Mouse (Mus musculus) common myeloid progenitor, adult 5-6 weeks (primary cell): ENCODE results near the gene B3gnt3. TPM values are rescaled to one million over a fixed set of nuclear protein-coding genes. Genes with fewer than 3 reads are reported as not detected.

ENCODE experiments used
- ATAC-seq: replicated peaks from 2 replicates; pipeline ENCODE4 v1.8.0; 2016; ENCODE audit warnings: low read depth, mild to moderate bottlenecking, moderate TSS enrichment, inconsistent platforms; ENCODE audit not compliant: poor library complexity, severe bottlenecking
- total RNA-seq: library from RNA; stranded (forward); fragments of 200-1000, 187-1606 nt; gene quantifications from 2 replicates; pipeline ENCODE4 v1.2.3, GENCODE M21; 2017

The B3gnt3 gene
- total RNA-seq, 1 experiment from 2014 or later, result 0.23 TPM

DNA sequence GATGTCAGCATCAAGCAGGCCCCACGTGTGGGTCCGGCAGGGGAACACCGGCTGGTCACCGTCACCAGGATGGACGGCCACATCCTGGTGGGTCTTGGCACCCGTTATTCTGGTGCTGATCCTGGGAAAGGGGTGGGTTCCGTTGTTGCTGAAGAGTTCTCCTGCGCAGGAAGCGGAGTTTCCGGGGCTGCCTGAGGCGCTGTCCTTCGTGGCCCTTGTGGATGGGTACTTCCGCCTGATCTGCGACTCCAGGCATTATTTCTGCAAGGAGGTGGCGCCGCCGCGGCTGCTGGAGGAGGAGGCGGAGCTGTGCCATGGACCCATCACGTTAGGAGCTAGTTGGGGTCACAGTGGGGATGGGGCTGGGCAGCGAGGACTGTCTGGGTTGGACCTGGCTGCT, 21.1 kb downstream of the B3gnt3 start:
- ATAC-seq, result no peak

DNA sequence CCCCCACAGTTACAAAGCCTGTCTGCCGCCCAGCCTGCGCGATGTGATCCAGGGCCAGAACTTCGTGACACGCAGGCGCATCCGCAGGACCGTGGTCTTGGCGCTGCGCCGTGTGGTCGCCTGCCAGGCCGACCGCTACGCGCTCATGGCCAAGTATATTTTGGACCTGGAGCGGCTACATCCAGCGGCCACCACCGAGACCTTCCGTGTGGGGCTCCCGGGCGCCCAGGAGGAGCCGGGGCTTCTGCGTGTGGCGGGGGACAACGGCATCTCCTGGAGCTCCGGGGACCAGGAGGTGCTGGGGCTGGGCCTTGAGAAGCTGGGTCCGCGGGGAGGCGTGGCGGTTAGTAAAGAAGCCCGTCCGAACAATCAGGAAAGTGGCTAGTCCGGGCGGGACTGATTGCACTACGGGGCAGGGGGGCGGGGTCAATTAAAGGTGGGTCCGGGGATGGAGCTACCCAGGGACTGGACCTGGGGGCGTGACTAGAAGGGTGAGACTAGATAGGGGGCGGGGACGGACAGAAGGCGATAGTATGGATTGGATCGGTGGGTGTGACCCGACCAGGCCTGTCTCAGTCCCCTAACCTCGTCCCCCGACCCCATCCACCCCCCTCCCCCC, 21.9 kb downstream of the B3gnt3 start:
- no peak for ATAC-seq

DNA sequence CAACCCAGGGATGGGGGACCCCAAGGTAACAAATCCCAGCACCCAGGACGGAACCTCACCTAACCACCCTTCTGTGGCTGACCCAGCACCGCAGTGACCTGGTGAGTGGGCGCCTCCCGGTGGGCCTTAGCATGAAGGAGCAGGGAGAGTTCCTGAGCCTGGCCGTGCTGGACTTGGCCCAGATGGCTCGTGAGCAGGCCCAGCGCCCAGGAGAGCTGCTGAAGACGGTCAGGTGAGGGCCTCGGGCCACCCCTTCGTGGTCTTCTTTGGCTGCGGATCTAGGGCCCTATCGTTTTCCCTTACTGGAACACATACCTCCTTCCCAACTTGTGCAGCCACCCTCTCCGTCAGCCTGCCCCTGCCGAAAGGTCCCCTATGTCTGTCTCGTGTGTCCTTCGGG, 22.5 kb downstream of the B3gnt3 start:
- ATAC-seq, result no peak

DNA sequence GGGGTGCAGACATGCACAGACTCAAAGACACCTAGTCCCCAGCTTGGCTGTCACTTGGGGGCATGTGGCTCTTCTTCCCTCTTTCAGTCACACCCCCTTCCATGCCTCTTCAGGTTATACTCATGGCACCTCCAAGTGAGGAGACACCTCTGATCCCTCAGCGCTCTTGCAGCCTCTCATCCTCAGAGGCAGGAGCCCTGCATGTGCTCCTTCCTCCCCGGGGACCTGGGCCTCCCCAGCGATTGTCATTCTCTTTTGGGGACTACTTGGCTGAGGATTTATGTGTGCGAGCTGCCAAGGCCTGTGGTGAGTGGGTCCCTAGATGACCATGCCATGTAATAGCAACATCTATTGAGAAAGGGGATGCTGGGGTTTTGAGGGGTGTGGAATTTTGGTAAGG, 23.4 kb downstream of the B3gnt3 start:
- no peak for ATAC-seq

DNA sequence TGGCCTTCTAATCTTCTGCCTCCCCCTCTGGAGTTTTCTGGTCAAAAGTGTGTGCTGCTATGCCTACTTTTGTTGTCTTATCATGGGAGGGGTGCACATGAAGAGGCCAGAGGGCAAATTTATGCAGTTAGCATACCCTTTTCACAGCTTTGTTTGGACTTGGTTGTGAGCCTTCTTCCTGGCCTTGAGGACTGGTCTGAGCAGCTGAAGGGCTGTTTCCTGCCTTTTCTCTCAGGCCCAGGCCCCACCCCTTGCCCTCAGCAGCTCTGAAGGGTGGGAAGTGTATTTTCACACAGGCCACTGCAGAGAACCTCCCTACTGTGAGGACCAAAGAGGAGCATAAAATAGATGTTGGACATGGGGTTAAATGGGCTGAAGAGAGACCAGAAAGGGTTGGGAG, 24.0 kb downstream of the B3gnt3 start:
- ATAC-seq, result no peak

DNA sequence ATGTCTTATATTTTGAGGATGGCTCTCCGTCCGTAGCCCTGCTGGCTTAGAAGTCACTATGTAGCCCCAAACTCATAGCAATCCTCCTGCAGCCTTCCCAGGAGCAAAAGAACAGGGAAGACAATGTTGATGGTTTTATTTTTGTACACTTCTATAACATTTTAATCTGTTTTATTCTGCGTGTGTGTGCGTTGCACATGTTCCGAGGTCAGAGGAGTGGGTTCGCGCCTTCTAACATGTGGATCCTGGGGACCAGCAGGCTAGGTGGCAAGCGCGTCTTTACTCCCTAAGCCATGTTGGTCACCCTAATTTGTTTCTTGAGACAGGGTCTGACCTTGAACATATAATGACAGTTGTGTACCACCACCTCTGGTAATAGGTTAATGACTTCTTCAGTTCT, 24.8 kb downstream of the B3gnt3 start:
- no peak for ATAC-seq

DNA sequence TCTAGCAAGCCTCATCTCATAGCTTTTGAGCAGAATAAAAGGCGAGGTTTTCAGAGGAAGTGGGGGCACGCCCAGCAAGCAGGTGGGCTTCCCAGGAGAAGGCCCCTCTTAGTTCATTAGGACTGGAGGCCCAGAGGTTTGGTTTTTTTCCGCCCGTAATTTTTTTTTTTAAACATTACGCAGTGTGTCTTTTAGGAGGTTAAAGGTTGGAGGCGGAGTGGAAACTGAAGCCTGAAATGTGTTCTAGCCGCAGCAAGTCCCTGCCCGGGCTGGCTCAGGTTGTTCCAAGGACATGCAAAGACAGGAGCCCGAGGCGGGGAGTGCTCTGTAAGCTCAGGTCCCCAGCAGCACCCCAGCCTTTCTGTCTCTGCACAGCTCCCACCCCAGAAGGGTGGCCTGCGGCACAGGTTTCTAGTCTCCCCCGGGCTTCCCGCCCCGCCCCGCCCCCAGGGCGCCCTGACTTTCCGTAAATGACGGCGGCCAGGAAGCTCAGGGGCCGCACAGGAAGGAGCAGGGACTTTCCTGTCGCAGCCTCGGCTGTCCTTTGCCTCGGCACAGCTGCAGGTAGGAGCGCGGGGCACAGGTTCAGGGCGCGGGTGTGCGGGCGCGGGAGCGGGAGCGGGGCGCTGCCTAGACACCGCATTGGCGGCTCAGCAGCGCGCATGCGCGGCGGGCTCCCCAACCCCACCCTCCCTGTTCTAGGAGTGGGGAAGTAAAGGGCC, 25.4 kb downstream of the B3gnt3 start, which contains the start of gene Jak3:
Gene Jak3, plus strand, starts transcription at position 277 of the 722 bp plus-strand sequence.
- ATAC-seq, result peak; percentile 43

DNA sequence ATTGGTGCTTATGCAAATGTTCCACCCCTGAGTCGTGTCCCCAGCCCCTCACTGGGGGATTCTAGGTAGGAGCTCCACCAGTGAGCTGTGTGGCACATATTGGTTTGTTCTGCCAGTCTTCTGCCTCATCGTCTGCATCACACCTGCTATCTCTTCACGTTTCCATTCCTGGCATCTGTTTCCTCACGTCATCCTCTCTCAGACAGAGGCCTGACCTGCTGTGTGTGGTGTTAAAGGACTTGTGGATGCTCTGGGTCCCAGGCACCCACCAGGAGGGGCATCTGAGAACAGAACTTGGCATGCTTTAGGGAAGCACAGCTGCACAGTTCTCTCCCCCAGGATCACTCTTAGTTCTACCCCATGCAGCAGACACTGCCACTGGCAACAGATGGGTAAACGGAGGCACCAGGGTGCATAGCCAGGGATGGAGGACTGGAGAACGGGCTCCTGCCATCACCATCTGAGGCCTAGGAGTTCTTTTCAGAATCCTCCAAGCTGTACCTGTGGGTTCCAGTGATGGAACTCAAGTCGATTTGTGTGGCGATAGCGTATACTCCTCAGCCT, 26.1 kb downstream of the B3gnt3 start:
- no peak for ATAC-seq

DNA sequence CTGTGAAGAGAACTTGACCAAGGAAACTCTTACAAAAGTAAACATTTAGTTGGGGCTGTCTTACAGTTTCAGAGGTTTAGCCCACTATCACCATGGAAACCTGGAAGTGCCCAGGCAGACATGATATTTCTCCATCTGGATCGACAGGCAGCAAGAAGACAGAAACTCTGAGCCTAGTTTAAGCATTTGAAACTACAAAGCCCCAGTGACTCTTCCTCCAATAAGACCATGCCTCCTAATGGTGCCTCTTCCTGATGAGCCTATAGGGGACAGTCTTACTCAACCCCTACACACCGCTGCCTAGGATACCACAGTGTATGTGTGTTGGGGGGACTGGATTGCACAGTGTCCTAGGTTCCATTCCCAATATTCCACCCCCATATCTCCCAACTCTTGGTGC, 27.5 kb downstream of the B3gnt3 start:
- ATAC-seq, result no peak

DNA sequence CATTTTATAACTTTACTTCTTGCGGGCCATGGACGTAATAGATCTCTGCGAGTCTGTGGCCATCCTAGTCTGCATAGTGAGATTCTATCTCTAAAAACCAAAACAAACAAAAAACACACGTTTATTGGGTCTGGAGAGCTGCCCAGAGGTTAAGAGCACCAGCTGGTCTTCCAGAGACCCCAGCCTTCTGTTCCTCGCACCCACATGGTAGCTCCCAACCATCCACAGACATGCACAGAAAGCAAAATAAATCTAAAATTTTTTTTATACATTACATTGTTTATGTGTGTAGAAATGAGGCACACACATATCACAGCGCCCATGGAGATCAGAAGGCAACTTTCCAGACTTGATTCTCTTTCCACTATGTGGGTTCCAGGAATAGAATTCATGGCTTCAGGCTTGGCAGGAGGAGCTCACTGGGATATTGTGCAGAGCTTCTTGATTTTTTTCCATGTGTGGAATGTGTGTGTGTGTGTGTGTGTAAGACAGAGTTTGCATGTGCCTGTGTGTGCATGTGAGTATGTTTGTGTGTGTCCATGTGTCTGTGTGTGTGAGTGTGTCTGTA, 29.3 kb downstream of the B3gnt3 start:
- ATAC-seq, result no peak

DNA sequence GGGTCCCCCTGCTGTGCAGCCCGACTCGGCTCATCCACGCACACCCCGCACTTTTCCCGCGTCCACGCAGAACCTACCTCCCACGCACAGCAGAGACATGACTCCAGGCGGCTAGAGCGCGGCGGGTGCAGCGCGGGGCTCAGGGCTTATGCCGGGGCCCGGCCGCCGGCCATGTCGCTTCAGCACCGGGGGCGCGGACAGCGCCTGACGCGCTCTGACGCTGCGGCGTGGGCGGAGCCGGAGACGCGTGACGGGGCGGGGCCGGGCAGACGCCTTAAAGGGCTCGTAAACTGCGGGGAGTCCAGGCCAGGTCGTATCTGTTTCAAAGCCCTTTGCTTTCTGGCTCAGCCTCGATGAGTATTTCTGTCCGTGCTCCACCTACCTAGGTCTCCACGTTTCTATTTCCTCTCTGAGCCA, 30.0 kb downstream of the B3gnt3 start, which contains the start of gene Unc13a:
Gene Unc13a, minus strand, starts transcription at position 209 of the 417 bp plus-strand sequence.
- peak; percentile 53 for ATAC-seq

DNA sequence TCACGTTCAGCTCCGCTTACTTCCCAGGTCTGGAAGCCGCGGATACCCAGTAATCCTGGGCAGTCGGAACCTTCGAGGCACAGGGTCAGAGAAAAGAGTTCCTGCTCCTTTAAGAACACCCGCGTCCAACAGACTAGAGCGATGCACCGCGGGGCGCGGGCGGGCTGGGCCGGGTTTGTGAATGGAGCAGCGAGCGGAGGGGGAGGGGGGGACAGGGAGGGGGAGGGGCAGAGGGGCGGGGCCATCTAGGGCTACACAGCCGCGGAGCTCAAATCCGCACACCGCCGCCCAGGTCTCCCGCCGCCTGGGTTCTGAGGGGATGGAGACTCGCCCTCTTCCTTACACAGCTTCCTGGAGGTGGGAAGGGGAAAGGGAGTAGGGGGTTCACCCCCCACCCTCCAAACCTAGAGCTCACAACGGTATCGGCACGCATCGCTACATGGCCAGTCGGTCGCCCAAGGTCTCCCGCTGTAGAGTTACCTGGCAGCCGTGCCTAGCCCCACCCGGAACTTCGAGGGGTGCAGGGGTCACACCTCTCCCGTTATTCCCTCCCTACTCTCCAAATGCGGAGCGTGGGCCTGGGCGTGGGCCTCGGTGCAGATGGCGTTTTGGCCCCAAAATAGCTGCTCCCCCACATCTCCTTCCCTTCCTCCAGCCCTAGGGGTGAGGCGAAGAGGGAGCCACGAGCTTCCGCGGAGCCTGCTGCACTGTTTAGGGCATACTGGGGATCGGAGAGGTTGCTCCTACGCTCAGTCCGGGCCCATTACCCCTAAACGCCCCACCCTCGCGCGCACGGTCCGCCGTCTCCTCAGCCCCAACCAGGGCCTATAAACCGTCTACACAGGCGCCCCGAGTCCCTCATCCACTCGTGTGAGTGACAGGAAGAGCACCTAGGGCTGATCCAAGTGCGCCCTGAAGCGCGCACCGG, 30.7 kb downstream of the B3gnt3 start:
- ATAC-seq, result peak; percentile 1; the same call in 1 of the 2 replicates

DNA sequence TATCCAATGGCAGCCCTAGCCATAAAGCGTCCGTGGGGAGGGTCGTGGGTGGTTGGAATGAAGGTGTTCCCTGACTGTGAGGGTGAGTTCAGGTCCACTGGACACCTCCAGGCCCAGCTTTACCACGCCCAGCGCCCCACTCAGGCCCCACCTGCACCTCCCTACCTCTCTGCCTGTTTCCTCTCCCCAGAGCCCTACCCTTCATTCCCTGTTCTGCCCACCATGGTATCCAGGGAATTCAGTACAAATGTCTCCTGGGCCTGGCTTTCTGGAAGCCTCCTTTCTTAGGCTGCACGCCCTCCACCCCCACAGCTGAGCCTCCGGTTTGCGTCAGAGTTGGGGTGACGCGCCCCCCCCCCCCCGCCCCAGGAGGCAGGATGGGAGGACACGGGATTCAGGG, 31.4 kb downstream of the B3gnt3 start:
- no peak for ATAC-seq

DNA sequence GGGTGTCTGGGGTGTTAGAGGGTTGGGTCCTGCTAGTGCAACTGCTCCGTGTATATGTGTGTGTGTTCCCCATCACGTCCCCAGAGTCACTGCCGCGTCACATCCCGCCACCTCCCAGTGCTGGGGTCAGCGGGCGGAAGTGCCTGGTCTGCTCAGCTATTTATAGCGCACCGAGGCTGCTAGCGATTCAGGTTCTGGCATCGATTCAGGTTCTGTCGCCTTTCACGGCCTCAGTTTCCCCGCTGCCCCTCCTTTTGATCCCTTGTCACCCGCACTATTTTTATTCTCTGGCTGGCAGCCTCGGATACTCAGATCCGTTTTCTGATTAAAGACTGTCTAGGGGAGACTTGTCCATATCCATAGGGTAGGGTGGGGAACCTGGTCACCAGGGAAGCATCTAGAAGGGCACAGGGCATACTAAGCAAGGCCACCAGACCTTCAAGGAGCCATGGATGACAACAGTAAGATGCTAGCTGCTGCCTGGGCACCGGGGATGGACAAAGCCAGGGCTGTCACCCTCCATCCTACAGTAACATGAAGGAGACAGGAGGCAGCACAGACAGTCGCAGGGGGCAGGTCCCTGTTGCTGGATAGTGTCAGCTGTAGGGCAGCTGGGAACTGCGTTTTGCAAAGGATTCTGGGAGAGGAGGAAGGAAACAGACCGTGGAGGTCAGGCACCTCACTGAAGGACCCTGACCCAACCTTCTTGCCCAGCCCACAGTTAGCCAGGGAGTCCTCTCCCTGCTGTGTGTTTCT, 33.2 kb downstream of the B3gnt3 start:
- peak; percentile 46 for ATAC-seq

DNA sequence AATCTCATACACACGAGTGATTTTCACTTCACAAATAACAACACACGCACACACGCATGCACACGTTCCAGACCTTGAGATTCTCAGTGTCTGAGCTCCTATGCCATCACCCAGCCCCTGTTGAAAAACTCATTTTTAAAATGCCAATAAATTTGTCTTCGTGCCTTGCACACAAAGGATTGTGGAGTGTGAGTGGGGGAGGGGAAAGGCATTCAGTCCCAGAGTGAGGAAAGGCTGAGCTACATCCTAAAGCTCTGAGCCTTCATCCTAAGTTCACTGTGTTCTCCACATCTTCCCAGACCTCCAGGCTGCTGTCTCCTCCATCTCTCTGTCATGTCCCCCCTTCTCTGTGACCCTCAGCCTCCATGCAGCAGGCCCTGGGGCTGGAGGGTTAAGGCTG, 34.3 kb downstream of the B3gnt3 start:
- ATAC-seq, result no peak

DNA sequence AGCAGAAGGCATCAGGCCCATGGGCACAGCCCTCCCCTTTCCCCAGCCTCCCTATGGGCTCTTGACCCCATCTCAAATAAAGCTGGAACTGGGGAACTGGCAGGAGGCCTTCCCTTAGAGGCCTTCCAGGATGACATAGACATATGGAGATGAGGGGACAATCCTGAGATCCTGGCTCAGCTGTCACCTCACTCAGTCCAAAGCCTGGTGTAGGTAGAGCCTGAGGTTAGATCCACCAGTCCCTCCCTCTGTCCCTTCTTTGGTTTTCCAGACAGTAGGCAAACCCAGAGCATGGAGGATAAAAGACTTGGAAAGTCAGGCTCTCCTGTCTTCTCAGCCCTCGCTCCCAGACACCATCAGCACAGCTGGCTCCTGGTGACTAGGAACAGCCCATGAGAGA, 34.7 kb downstream of the B3gnt3 start:
- no peak for ATAC-seq

DNA sequence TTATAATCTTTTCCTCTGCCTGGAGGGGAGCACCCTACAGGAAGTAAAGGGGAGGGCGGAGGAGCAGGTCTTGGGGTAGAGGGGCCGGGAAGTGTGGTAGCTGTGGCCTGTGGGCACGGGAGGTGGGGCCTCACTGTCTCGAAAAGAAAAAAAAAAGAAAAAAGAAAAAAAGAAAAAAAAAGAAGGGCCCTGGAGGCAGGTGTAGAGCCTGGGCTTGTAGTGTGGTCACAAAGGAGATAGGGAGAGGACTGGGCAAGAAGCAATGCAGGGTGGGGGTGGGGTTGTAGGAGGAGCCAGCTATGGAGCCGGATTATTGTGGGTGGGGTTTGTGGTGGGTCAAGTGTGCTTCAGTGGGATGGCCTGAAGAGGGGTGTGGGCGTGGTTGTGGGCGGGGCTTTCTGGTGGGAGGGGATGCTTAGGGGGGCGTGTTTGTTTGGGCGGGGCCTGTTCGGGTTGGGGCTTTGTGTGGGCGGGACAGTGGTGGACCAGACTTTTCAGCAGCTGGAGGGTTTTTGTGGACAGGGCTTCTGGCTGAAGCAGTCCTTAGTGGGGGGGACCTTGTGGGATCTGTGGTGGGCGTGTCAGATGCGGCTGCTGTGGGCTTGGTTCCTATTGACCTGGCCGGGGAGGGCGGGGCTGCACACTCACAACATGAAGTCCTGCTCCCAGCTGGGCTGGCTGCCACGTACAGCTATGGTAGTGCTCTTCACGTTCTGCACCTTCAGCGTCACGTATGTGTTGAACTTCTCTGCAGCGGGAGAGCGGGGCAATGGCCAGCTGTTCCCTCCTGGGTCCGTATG, 36.1 kb downstream of the B3gnt3 start:
- peak; percentile 59 for ATAC-seq

DNA sequence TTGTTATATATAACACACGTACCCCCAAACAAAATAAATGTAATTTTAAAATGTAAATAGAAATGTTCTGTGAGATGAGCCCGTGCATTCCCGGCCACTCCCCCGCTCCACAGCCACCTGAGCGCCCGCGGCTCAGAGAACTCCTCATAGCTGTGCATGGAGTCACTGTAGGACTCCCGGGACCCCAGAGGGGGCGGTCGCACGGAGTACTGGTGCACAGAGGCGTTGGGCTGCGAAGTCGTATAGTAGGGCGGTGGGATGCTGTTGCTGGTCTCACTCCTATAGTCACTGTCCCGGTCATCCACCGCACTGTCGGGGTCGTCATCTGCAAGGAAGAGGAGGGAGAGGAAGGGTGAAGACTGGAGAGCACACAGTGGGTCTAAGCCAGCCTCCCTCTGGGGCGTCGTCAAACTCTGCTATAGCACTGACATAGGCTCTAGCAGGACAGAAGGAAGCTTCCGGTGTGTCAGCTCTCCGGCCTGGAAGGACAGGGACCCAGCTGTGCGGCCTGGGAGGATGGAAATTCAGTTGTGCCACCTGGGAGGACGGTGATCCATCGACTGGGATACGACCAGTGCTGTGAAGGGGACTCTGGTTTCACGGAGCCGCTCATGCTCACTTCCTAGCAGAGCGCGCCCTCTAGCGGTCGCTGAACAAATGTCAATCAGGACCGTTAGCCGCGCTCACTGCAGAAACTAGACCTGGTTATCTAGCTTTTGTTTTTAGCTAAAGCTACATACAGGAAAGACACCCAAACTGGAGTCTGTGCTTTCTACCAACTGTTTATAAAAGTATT, 41.1 kb downstream of the B3gnt3 start:
- peak; percentile 43 for ATAC-seq
